Mouse (Mus musculus): Measurements from ENCODE around the gene Hadha. TPM values are rescaled to one million over a fixed set of nuclear protein-coding genes. Genes with fewer than 3 reads are reported as not detected.

Gene Hadha
- polyA plus RNA-seq, 1 experiment from 2014 or later: 101 TPM

- no peaks in the 10 kb centered on the region for H3K9me3 ChIP-seq
- peak within 1 kb of the TSS; percentile 80 for H3K9ac ChIP-seq (replicated peaks)
- peaks cover 24% of the 10 kb centered on the region for H3K36me3 ChIP-seq
- peak; percentile 92 for ATAC-seq (ENCODE audit: low FRiP score, low read depth)
- peaks cover 14% of the 10 kb centered on the region for H3K4me1 ChIP-seq
- peak within 1 kb of the TSS; percentile 83 for H3K4me2 ChIP-seq (replicated peaks)
- H3K27me3 ChIP-seq: no peaks in the 10 kb centered on the region
- H3K27ac ChIP-seq (replicated peaks): peak within 1 kb of the TSS; percentile 77
- peak within 1 kb of the TSS; percentile 84 for H3K4me3 ChIP-seq
- WGBS: 1% methylated on average over 45 of the region's 45 CpGs
These were observed 81.8 kb downstream of the Hadha start, which contains the start of gene Tyms for GRCm38 (mm10) chr5:30072825-30073821. Tyms (minus strand) TSS chr5:30073617.

- Histone ChIP-seq H3K36me3 (peaks cover 31% of the 10 kb centered on the region), H3K9ac (replicated peaks) (peak overlapping the region; percentile 80; the same call in 1 of the 2 replicates), H3K4me3 (peak overlapping the region; percentile 84), H3K27ac (replicated peaks) (no peak overlapping the region), H3K27me3 (no peaks in the 10 kb centered on the region), H3K4me2 (replicated peaks) (peak overlapping the region; percentile 83), H3K9me3 (no peaks in the 10 kb centered on the region), H3K4me1 (peaks cover 14% of the 10 kb centered on the region)
- ATAC-seq (ENCODE audit: low FRiP score, low read depth): no peak
- WGBS: 61% methylated on average over 3 of the region's 3 CpGs
These were observed 82.6 kb downstream of the Hadha start for GRCm38 (mm10) chr5:30072377-30072776.

- Histone ChIP-seq H3K9me3 (no peaks in the 10 kb centered on the region), H3K36me3 (peaks cover 32% of the 10 kb centered on the region), H3K4me3 (peak overlapping the region; percentile 22), H3K27me3 (no peaks in the 10 kb centered on the region), H3K27ac (replicated peaks) (no peak overlapping the region), H3K9ac (replicated peaks) (no peak overlapping the region), H3K4me1 (peaks cover 14% of the 10 kb centered on the region), H3K4me2 (replicated peaks) (peak overlapping the region; percentile 83)
- no peak for ATAC-seq (ENCODE audit: low FRiP score, low read depth)
- WGBS: 82% methylated on average over 6 of the region's 6 CpGs
These were observed 83.3 kb downstream of the Hadha start for GRCm38 (mm10) chr5:30071677-30072076.

MicroRNA genes within 50 kb of the gene (microRNA counts, 519-probe panel; counts per million panel counts)
- 4,772 counts per million, percentile 39 among the panel's probes with 10 or more counts for microRNA mmu-miR-1960

Small RNA genes lying within 50 kb of the gene (microRNA-seq; reads per million reads assigned to microRNA genes)
- 0.70 reads per million for gene Mir1960

Other genes with a start within 250 kb of the Hadha start
- 0.14 TPM in 1 of 2 replicates, not detected in the other for gene Il6, start 142.0 kb downstream of the Hadha start, polyA plus RNA-seq (2016; fragmentation: Nextera tagmentation; extraction: Ambion mirVana)
- gene Tyms, start 81.5 kb downstream of the Hadha start, polyA plus RNA-seq (2016; fragmentation: Nextera tagmentation; extraction: Ambion mirVana): 182 and 188 TPM in 2 replicates
- 24.9 and 26.9 TPM in 2 replicates for gene Garem2, start 50.0 kb downstream of the Hadha start, polyA plus RNA-seq (2016; fragmentation: Nextera tagmentation; extraction: Ambion mirVana)
- 7.2 and 7.6 TPM in 2 replicates for gene 3110082J24Rik, start 49.1 kb downstream of the Hadha start, polyA plus RNA-seq (2016; fragmentation: Nextera tagmentation; extraction: Ambion mirVana)
- 78.9 and 81.3 TPM in 2 replicates for gene Hadhb, start 86 bp upstream of the Hadha start, polyA plus RNA-seq (2016; fragmentation: Nextera tagmentation; extraction: Ambion mirVana)
- gene Adgrf3, start 50.6 kb upstream of the Hadha start, polyA plus RNA-seq (2016; fragmentation: Nextera tagmentation; extraction: Ambion mirVana): not detected in 2 replicates
- gene Selenoi, start 77.4 kb upstream of the Hadha start, polyA plus RNA-seq (2016; fragmentation: Nextera tagmentation; extraction: Ambion mirVana): 23.0 and 23.3 TPM in 2 replicates
- gene Drc1, start 126.2 kb upstream of the Hadha start, polyA plus RNA-seq (2016; fragmentation: Nextera tagmentation; extraction: Ambion mirVana): 0.84 and 1.3 TPM in 2 replicates

All from midbrain, embryonic 12.5 days (tissue).